Comparison of ENCODE assay signal across 9 mouse cellular contexts in genomic region chr2:32711301-32712056, GRCm38 (mm10). TPM values are rescaled to one million over a fixed set of nuclear protein-coding genes. Genes with fewer than 3 reads are reported as not detected.
DNase-seq lines count a peak whose midpoint lies in the region; ATAC-seq and TF ChIP-seq lines count a peak whose summit lies in the region.
"Had no signal": no experiment of that assay in that cellular context is flagged by ENCODE, and none has a peak within 500 bp of the region (broad histone marks: within the 10 kb centered on the region; RNA-seq: fewer than 3 reads in every experiment).

No protein-coding gene starts in this region.

- whole genome bisulfite sequencing in heart, adult 2 months, result 19% methylated on average over 9 of the region's 9 CpGs
- 27% methylated on average over 9 of the region's 9 CpGs for WGBS in forebrain, embryonic 15.5 days
- 20% methylated on average over 9 of the region's 9 CpGs for WGBS in liver, embryonic 15.5 days (ENCODE audit: insufficient replicate concordance)

- intact Hi-C loops in heart, adult 2 months (cut with DNase I), result loop anchor here (5.0 kb wide), 1 partner anchor 136 kb away; the partner anchor contains the start of gene Stxbp1
- intact Hi-C loops in heart, postnatal 14 days (cut with DNase I), result loop anchor here (2.0 to 5.0 kb wide), 2 partner anchors 17 to 141 kb away; no protein-coding TSS in a partner anchor

- no peak for DNase-seq in heart, adult 2 months
- no peak for DNase-seq in heart, postnatal 14 days
- DNase-seq in CH12.LX (ENCODE audit: extremely low read depth), result no peak
- DNase-seq in urinary bladder, postnatal 36 days (ENCODE audit: low spot score in 2 of 2), result no peak
- DNase-seq in cerebellum, postnatal 14 days, result no peak

- TF ChIP-seq RAD21 in CH12.LX (IDR thresholded peaks at IDR 0.05; ENCODE audit: low read depth, low read length), result no peak

- TF ChIP-seq CTCF in heart, adult 2 months (IDR thresholded peaks at IDR 0.05), result peak; percentile 15; the same call in 1 of the 2 replicates
- no peak for TF ChIP-seq CTCF in CH12.LX (conservative IDR thresholded peaks at IDR 0.05 in 1 of 2, IDR thresholded peaks at IDR 0.05 in 1 of 2; ENCODE audit: low read depth in 2 of 2, low read length in 2 of 2)

- peaks cover 16% of the 10 kb centered on the region for H3K4me1 ChIP-seq in heart, adult 2 months (ENCODE audit: control insufficient read depth, insufficient read depth, low read length)
- peaks cover 27 to 48% of the 10 kb centered on the region in 2 experiments for H3K4me1 ChIP-seq in CH12.LX (ENCODE audit: control insufficient read depth in 1 of 2, insufficient read depth in 2 of 2)
- peaks cover 21% of the 10 kb centered on the region for H3K4me1 ChIP-seq in forebrain, embryonic 15.5 days
- peaks cover 59% of the 10 kb centered on the region for H3K4me1 ChIP-seq in liver, embryonic 15.5 days (replicated peaks)

- H3K27me3 ChIP-seq in heart, adult 2 months (ENCODE audit: control insufficient read depth, insufficient read depth, low read length), result no peaks in the 10 kb centered on the region
- H3K27me3 ChIP-seq in CH12.LX (replicated peaks), result no peaks in the 10 kb centered on the region
- no peaks in the 10 kb centered on the region for H3K27me3 ChIP-seq in forebrain, embryonic 15.5 days
- H3K27me3 ChIP-seq in liver, embryonic 15.5 days, result no peaks in the 10 kb centered on the region

- no peak for TF ChIP-seq POLR2A in heart, adult 2 months (IDR thresholded peaks at IDR 0.05; ENCODE audit: insufficient read depth, low read depth, low read length)
- no peak for TF ChIP-seq POLR2A in CH12.LX (IDR thresholded peaks at IDR 0.05; ENCODE audit: low read depth, low read length)

- peaks cover under 1% of the 10 kb centered on the region for H3K9me3 ChIP-seq in CH12.LX (replicated peaks; ENCODE audit: low read length)
- no peaks in the 10 kb centered on the region for H3K9me3 ChIP-seq in forebrain, embryonic 15.5 days
- no peaks in the 10 kb centered on the region for H3K9me3 ChIP-seq in liver, embryonic 15.5 days (replicated peaks)

- dilution Hi-C loops in CH12.LX (cut with MboI; ENCODE audit: extremely low pct_ligation_motif_present, extremely low pct_unique_long_range_greater_than_20kb, low sequenced_read_pairs), result no loop called here

- peak overlapping the region; percentile 97 for H3K27ac ChIP-seq in heart, adult 2 months
- peak overlapping the region; percentile 3; the same call in 1 of the 2 replicates for H3K27ac ChIP-seq in CH12.LX (ENCODE audit: insufficient read depth, low read depth)
- peak overlapping the region; percentile 100; the same call in 1 of the 2 replicates for H3K27ac ChIP-seq in forebrain, embryonic 15.5 days (replicated peaks)
- peak overlapping the region; percentile 94 for H3K27ac ChIP-seq in liver, embryonic 15.5 days (replicated peaks)

- in situ Hi-C loops in CH12.LX (cut with MboI; ENCODE audit: low pct_ligation_motif_present, low pct_unique_long_range_greater_than_20kb, low sequenced_read_pairs), result loop anchor here (5.0 kb wide), 1 partner anchor 46 kb away; the partner anchor contains the start of gene Tor2a

- peak overlapping the region; percentile 84 for H3K4me3 ChIP-seq in heart, adult 2 months
- H3K4me3 ChIP-seq in CH12.LX (replicated peaks in 1 of 3; ENCODE audit: low read depth in 2 of 3, low read length in 2 of 3, poor library complexity in 1 of 3), result peak overlapping the region; percentile 82 to 87 (median 84)
- peak overlapping the region; percentile 99 for H3K4me3 ChIP-seq in forebrain, embryonic 15.5 days
- H3K4me3 ChIP-seq in liver, embryonic 15.5 days (replicated peaks), result peak overlapping the region; percentile 94

- peak overlapping the region; percentile 81 for H3K4me2 ChIP-seq in CH12.LX (ENCODE audit: insufficient read depth, low read depth, poor library complexity, severe bottlenecking)
- H3K4me2 ChIP-seq in forebrain, embryonic 15.5 days (replicated peaks), result peak overlapping the region; percentile 96
- H3K4me2 ChIP-seq in liver, embryonic 15.5 days, result peak overlapping the region; percentile 94

- peaks cover 4% of the 10 kb centered on the region; the same call in 1 of the 2 replicates for H3K36me3 ChIP-seq in heart, adult 2 months (ENCODE audit: control insufficient read depth, insufficient read depth, low read length)
- peaks cover 37 to 47% of the 10 kb centered on the region in 2 experiments for H3K36me3 ChIP-seq in CH12.LX (replicated peaks in 1 of 2; ENCODE audit: control insufficient read depth in 1 of 2, insufficient read depth in 1 of 2, low read length in 1 of 2)
- H3K36me3 ChIP-seq in forebrain, embryonic 15.5 days, result peaks cover 39% of the 10 kb centered on the region
- peaks cover 52% of the 10 kb centered on the region for H3K36me3 ChIP-seq in liver, embryonic 15.5 days (replicated peaks)

- H3K9ac ChIP-seq in heart, adult 2 months (ENCODE audit: low read depth, low read length), result peak overlapping the region; percentile 92
- peak overlapping the region; percentile 82 for H3K9ac ChIP-seq in CH12.LX (ENCODE audit: insufficient read depth, low read depth)
- peak overlapping the region; percentile 92 for H3K9ac ChIP-seq in forebrain, embryonic 15.5 days (replicated peaks)
- H3K9ac ChIP-seq in liver, embryonic 15.5 days, result peak overlapping the region; percentile 90

- ATAC-seq in forebrain, embryonic 15.5 days (replicated peaks), result no peak
- ATAC-seq in liver, embryonic 15.5 days (ENCODE audit: insufficient read depth), result no peak
- no peak for ATAC-seq in frontal cortex, adult (ENCODE audit: low TSS enrichment)

- TF ChIP-seq EP300 in heart, adult 2 months (IDR thresholded peaks at IDR 0.05; ENCODE audit: insufficient read depth, low read depth, low read length), result no peak
- TF ChIP-seq EP300 in CH12.LX (IDR thresholded peaks at IDR 0.05; ENCODE audit: low read length), result no peak

- peaks cover 2% of the 10 kb centered on the region for H3K79me2 ChIP-seq in heart, adult 2 months (replicated peaks; ENCODE audit: control insufficient read depth, insufficient read depth, low read length)
- peaks cover 52% of the 10 kb centered on the region for H3K79me2 ChIP-seq in CH12.LX (replicated peaks; ENCODE audit: control insufficient read depth, extremely low read depth, insufficient read depth, poor library complexity, severe bottlenecking)

TF ChIP-seq in CH12.LX, 34 proteins besides CTCF, POLR2A, EP300 and RAD21:
- no peak for TF ChIP-seq MAFK (IDR thresholded peaks at IDR 0.05; ENCODE audit: insufficient replicate concordance, low read length)
- TF ChIP-seq SIN3A (IDR thresholded peaks at IDR 0.05; ENCODE audit: low read length), result 0 out of 2 replicates have a peak, but pooled peaks have one; percentile 9

RNA-seq across cellular contexts. Expression of gene Cdk9, which starts 1.4 kb away (rescaled TPM):
- 10 to 100 TPM; 21.0 to 25.3 TPM for total RNA-seq in heart, adult 2 months (2021)
- polyA plus RNA-seq in heart, adult 2 months (2012; rRNA removed), result 42.3 and 49.3 TPM in 2 replicates
- total RNA-seq in heart, postnatal 14 days (2021), result 10 to 100 TPM; 30.7 to 31.3 TPM
- total RNA-seq in CH12.LX (2012; rRNA removed) (41.7 and 45.2 TPM in 2 replicates), CH12.LX (2014; rRNA removed) (72.1 and 73.7 TPM in 2 replicates)
- polyA plus RNA-seq in CH12.LX (2012; ENCODE audit: insufficient read length, low read depth), result 136 and 138 TPM in 2 replicates
- polyA plus RNA-seq in forebrain, embryonic 15.5 days (2015; fragmentation: Nextera tagmentation; extraction: Ambion mirVana), result 88.0 and 98.2 TPM in 2 replicates
- polyA plus RNA-seq in liver, embryonic 15.5 days (2015; fragmentation: Nextera tagmentation; extraction: Ambion mirVana), result 48.3 and 49.6 TPM in 2 replicates

RNA-seq across cellular contexts. Expression of gene Fpgs, which starts 7.5 kb away (rescaled TPM):
- 1 to 10 TPM; 4.6 to 5.7 TPM for total RNA-seq in heart, adult 2 months (2021)
- 17.8 and 18.0 TPM in 2 replicates for polyA plus RNA-seq in heart, adult 2 months (2012; rRNA removed)
- total RNA-seq in heart, postnatal 14 days (2021), result 1 to 10 TPM; 6.0 to 7.4 TPM
- total RNA-seq in CH12.LX (2012; rRNA removed) (31.8 and 34.1 TPM in 2 replicates), CH12.LX (2014; rRNA removed) (37.9 and 41.8 TPM in 2 replicates)
- polyA plus RNA-seq in CH12.LX (2012; ENCODE audit: insufficient read length, low read depth), result 52.4 and 59.2 TPM in 2 replicates
- polyA plus RNA-seq in forebrain, embryonic 15.5 days (2015; fragmentation: Nextera tagmentation; extraction: Ambion mirVana), result 19.9 and 21.2 TPM in 2 replicates
- 41.2 and 51.2 TPM in 2 replicates for polyA plus RNA-seq in liver, embryonic 15.5 days (2015; fragmentation: Nextera tagmentation; extraction: Ambion mirVana)

RNA-seq across cellular contexts. Expression of gene Sh2d3c, which starts 9.4 kb away (rescaled TPM):
- 10 to 100 TPM; 27.1 to 28.9 TPM for total RNA-seq in heart, adult 2 months (2021)
- polyA plus RNA-seq in heart, adult 2 months (2012; rRNA removed), result 38.7 and 52.8 TPM in 2 replicates
- 10 to 100 TPM; 37.4 to 39.4 TPM for total RNA-seq in heart, postnatal 14 days (2021)
- total RNA-seq in CH12.LX (2012; rRNA removed) (10.2 and 11.1 TPM in 2 replicates), CH12.LX (2014; rRNA removed) (4.8 and 5.1 TPM in 2 replicates)
- 22.0 and 25.8 TPM in 2 replicates for polyA plus RNA-seq in CH12.LX (2012; ENCODE audit: insufficient read length, low read depth)
- polyA plus RNA-seq in forebrain, embryonic 15.5 days (2015; fragmentation: Nextera tagmentation; extraction: Ambion mirVana), result 39.5 and 39.7 TPM in 2 replicates
- 7.0 and 8.3 TPM in 2 replicates for polyA plus RNA-seq in liver, embryonic 15.5 days (2015; fragmentation: Nextera tagmentation; extraction: Ambion mirVana)

RNA-seq across cellular contexts. Expression of gene 6330409D20Rik, which starts 29.3 kb away (rescaled TPM):
- not detected for total RNA-seq in heart, adult 2 months (2021)
- polyA plus RNA-seq in heart, adult 2 months (2012; rRNA removed), result not detected in 2 replicates
- total RNA-seq in heart, postnatal 14 days (2021), result not detected
- not detected in 2 replicates for total RNA-seq in CH12.LX (2012; rRNA removed)
- total RNA-seq in CH12.LX (2014; rRNA removed), result not detected in 2 replicates
- polyA plus RNA-seq in CH12.LX (2012; ENCODE audit: insufficient read length, low read depth), result 0.41 and 0.46 TPM in 2 replicates
- polyA plus RNA-seq in forebrain, embryonic 15.5 days (2015; fragmentation: Nextera tagmentation; extraction: Ambion mirVana), result 2.4 and 2.7 TPM in 2 replicates
- not detected in 2 replicates for polyA plus RNA-seq in liver, embryonic 15.5 days (2015; fragmentation: Nextera tagmentation; extraction: Ambion mirVana)
- total RNA-seq: neutrophil, adult 5-6 weeks had no signal

RNA-seq across cellular contexts. Expression of gene Tor2a, which starts 45.6 kb away (rescaled TPM):
- 1 to 10 TPM; 8.2 to 9.4 TPM for total RNA-seq in heart, adult 2 months (2021)
- polyA plus RNA-seq in heart, adult 2 months (2012; rRNA removed), result 19.4 and 22.2 TPM in 2 replicates
- 10 to 100 TPM; 10.7 to 12.1 TPM for total RNA-seq in heart, postnatal 14 days (2021)
- total RNA-seq in CH12.LX (2012; rRNA removed) (49.9 and 53.8 TPM in 2 replicates), CH12.LX (2014; rRNA removed) (37.5 and 41.4 TPM in 2 replicates)
- polyA plus RNA-seq in CH12.LX (2012; ENCODE audit: insufficient read length, low read depth), result 28.5 and 33.3 TPM in 2 replicates
- polyA plus RNA-seq in forebrain, embryonic 15.5 days (2015; fragmentation: Nextera tagmentation; extraction: Ambion mirVana), result 63.2 and 66.3 TPM in 2 replicates
- polyA plus RNA-seq in liver, embryonic 15.5 days (2015; fragmentation: Nextera tagmentation; extraction: Ambion mirVana), result 24.7 and 27.7 TPM in 2 replicates

Comparison
In these comparisons a context has a peak if more than half of its experiments do, and no peak if none do; other contexts are left out.
1. H3K27ac ChIP-seq: peak in every context shown above with its lines; median percentile 100 in forebrain, embryonic 15.5 days; 97 in heart, adult 2 months; 94 in liver, embryonic 15.5 days; 3 in CH12.LX.